Mouse (Mus musculus) adipose tissue, adult 10 weeks (tissue): Measurements from ENCODE around the gene Usp48. TPM values are rescaled to one million over a fixed set of nuclear protein-coding genes. Genes with fewer than 3 reads are reported as not detected.

Experiments
- polyA plus RNA-seq: library from polyadenylated mRNA; stranded (reverse); fragments of 350-450 nt; fragmentation: Illumina TruSeq; extraction: RNeasy Lipid Tissue Mini Kit (QIAGEN cat#74804); gene quantifications from one replicate; pipeline ENCODE4 v1.2.3, GENCODE M21; 2014; ENCODE audit warnings: low read depth, low replicate concordance

Gene Usp48
- polyA plus RNA-seq = 66.4 TPM

DNA sequence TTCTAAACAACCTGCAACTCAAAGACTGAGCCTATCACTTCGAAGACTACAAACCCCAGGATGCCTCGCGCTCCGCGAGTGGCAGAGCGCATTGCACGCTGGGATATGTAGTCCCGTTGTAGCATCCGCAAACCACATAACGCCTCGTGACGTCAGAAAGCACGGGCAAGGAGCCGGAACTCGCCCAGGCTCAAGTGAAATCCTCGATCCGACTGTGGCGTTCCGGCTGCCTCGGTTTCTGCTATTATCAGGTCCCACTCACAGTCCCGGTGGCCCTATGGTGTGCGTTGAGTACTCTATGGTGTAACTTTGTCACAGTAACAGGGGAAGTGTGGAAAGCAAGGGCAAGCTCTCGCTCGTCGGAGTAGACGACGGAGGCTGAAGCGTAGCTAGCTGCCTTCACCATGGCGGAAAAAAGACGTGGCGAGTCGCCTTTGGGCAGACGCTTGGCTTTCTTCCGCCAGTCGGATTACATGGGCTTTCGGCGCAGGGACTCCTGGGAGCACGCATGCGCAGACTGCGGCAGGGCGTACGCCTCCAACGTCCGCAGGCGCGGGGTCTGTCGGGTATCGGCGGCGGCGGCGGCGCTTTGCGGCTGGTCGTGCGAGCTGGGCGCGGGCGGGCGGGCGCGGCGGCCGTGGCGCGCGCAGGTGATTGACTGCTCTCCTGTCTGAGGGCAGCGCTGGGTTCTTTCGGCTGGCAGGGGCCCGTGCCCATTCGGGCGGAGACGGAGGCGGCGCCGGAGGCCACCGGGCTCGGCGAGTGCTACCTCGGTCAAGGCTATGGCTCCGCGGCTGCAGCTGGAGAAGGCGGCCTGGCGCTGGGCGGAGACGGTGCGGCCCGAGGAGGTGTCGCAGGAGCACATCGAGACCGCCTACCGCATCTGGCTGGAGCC is at the start of gene Usp48:
Gene Usp48, plus strand, starts transcription at position 155 of the 895 bp plus-strand sequence.

DNA sequence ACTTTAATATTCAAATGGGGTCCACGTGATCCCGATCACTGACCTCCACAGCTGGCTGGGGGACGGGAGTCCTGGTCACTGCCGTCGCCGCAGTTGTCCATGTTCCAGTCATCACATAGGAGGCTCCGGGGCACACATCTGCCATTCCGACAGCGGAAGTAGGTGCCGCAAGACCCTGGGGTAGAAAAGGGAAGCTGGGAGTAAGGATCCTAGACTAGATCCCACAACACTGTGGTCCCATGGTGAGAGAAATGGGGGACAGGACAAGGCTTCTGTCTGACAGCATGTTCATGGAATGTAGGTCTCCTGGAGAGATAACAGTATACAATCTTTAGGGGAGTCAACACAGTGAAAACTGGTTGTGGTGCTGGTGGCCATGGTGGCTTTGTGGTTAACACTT is 19.1 kb upstream of the Usp48 start, which contains the start of gene Ldlrad2:
Gene Ldlrad2, minus strand, starts transcription at position 101 of the 400 bp plus-strand sequence.

DNA sequence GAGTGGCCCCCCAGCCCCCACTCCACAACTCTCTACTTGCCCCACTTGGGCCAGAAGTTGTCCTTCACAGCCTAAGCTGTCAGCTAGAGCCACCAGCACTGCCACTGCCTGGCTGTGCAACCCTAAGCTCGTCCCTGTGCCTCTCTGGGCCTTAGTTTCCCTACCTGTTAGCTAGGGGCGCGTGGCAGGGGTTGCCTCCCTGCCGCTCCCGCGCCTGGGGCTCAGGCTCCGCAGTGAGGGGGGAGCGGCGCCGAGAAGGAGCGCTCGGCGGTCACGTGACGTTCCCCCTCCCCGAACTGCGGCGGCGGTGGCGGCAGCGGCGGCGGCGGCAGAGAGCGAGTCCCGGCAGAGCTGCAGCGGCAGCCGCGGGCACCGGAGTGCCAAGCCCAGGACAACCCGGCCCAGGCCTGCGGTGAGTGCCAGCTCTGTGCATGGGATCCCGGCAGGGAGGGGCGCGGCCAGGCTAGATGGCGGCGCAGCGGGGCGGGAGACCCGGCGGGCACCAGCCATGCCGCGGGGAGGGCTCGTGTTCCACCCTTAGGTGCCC is 71.0 kb downstream of the Usp48 start, which contains the start of gene Rap1gap:
Gene Rap1gap, plus strand, starts transcription at position 294 of the 547 bp plus-strand sequence.

Other genes starting within 250 kb of the Usp48 start
- gene Cdc42, start 236.0 kb upstream of the Usp48 start, polyA plus RNA-seq = 290 TPM
- gene Cela3a, start 184.0 kb upstream of the Usp48 start, polyA plus RNA-seq = not detected
- gene Cela3b, start 163.2 kb upstream of the Usp48 start, polyA plus RNA-seq = 0.36 TPM
- 16.5 TPM for gene 1700013G24Rik, start 140.5 kb upstream of the Usp48 start, polyA plus RNA-seq
- gene Hspg2, start 125.0 kb upstream of the Usp48 start, polyA plus RNA-seq = 124 TPM
- gene Ldlrad2, start 19.2 kb upstream of the Usp48 start, polyA plus RNA-seq = not detected
- 6.2 TPM for gene Rap1gap, start 71.0 kb downstream of the Usp48 start, polyA plus RNA-seq
- 103 TPM for gene Alpl, start 202.6 kb downstream of the Usp48 start, polyA plus RNA-seq